8 mouse cellular contexts compared by ENCODE assay signal in the genomic region with DNA sequence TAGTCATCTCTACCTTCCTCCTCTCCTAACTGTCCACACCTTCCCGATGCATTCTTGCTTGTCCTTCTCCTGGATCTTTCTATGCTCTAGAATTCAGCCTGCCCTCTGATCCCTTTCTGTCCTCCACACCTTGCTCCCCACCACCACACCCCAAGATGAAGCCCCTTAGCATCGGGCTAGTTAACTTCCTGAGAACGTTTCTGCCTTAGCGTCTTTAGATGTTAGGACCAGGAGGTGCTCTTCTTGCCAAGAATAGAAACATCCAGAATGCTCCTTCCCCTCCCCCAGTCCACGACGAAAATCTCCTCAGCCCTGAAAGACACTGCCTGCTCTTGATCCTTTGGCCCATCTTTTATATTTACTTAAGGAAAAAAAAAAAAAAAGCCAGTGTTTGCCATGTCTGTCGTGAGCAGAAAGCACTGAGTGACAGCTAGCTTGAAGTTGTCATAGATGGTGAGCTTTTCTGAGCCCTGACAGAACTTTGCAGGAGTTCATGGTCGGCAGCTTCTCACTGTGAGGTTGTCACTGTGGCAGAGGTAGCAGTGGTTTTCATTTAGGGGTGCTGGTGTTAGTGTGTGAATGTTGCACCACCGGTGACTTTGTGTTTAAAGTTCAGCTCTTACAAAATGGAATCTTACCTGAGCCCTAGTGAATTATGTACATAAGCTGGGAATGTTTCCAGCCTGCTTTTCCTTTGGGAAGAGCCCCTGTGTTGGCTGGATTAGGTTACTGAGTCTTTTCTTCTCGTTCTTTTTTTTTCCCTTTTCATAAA. TPM values are rescaled to one million over a fixed set of nuclear protein-coding genes. Genes with fewer than 3 reads are reported as not detected.
DNase-seq lines count a peak whose midpoint lies in the region; ATAC-seq lines count a peak whose summit lies in the region.

No protein-coding gene starts in this region.

- peaks cover 45% of the 10 kb centered on the region for H3K4me1 ChIP-seq in erythroblast, embryonic 14.5 days (ENCODE audit: control insufficient read depth)
- H3K4me1 ChIP-seq in embryonic facial prominence, embryonic 13.5 days, result peaks cover 27% of the 10 kb centered on the region
- H3K4me1 ChIP-seq in intestine, embryonic 16.5 days (ENCODE audit: control insufficient read depth, insufficient read depth, low read length), result peaks cover 24% of the 10 kb centered on the region
- H3K4me1 ChIP-seq in neural tube, embryonic 12.5 days, result peaks cover 31% of the 10 kb centered on the region

- H3K27ac ChIP-seq in embryonic facial prominence, embryonic 13.5 days, result no peak overlapping the region; the same call in 1 of the 2 replicates
- H3K27ac ChIP-seq in intestine, embryonic 16.5 days (ENCODE audit: low read length), result 0 out of 2 replicates have a peak overlapping the region, but pooled peaks have one; percentile 2
- no peak overlapping the region for H3K27ac ChIP-seq in neural tube, embryonic 12.5 days

- no peak for ATAC-seq in erythroblast, adult 5-6 weeks (replicated peaks; ENCODE audit: low FRiP score, poor library complexity, severe bottlenecking)
- ATAC-seq in embryonic facial prominence, embryonic 13.5 days (ENCODE audit: insufficient number of reproducible peaks, insufficient read depth, low FRiP score, low TSS enrichment, low read depth), result no peak
- no peak for ATAC-seq in intestine, embryonic 16.5 days
- no peak for ATAC-seq in neural tube, embryonic 12.5 days (ENCODE audit: low FRiP score, low read depth)
- ATAC-seq in inflammation-experienced regulatory T-cells, adult 6 months, result no peak

- no peaks in the 10 kb centered on the region for H3K27me3 ChIP-seq in erythroblast, embryonic 14.5 days (ENCODE audit: control insufficient read depth)
- no peaks in the 10 kb centered on the region for H3K27me3 ChIP-seq in embryonic facial prominence, embryonic 13.5 days
- no peaks in the 10 kb centered on the region for H3K27me3 ChIP-seq in intestine, embryonic 16.5 days (replicated peaks; ENCODE audit: control insufficient read depth, insufficient read depth, low read length)
- H3K27me3 ChIP-seq in neural tube, embryonic 12.5 days (replicated peaks), result no peaks in the 10 kb centered on the region

- peak; percentile 12 to 14 for DNase-seq in B cell, adult 2 months
- no peak for DNase-seq in right cerebral cortex, postnatal 14 days

- H3K4me3 ChIP-seq in erythroblast, embryonic 14.5 days (replicated peaks), result peak overlapping the region; percentile 94
- peak overlapping the region; percentile 89 for H3K4me3 ChIP-seq in embryonic facial prominence, embryonic 13.5 days
- H3K4me3 ChIP-seq in intestine, embryonic 16.5 days (ENCODE audit: low read length), result peak overlapping the region; percentile 93
- peak overlapping the region; percentile 93 for H3K4me3 ChIP-seq in neural tube, embryonic 12.5 days

- WGBS in embryonic facial prominence, embryonic 13.5 days, result 11% methylated on average over 10 of the region's 10 CpGs
- 12% methylated on average over 10 of the region's 10 CpGs for WGBS in intestine, embryonic 16.5 days
- 29% methylated on average over 10 of the region's 10 CpGs for WGBS in neural tube, embryonic 12.5 days

- no peaks in the 10 kb centered on the region for H3K9me3 ChIP-seq in erythroblast, embryonic 14.5 days (ENCODE audit: control insufficient read depth, low read length)
- no peaks in the 10 kb centered on the region for H3K9me3 ChIP-seq in embryonic facial prominence, embryonic 13.5 days
- no peaks in the 10 kb centered on the region for H3K9me3 ChIP-seq in intestine, embryonic 16.5 days (ENCODE audit: control insufficient read depth, low read length)
- H3K9me3 ChIP-seq in neural tube, embryonic 12.5 days, result no peaks in the 10 kb centered on the region

- H3K4me2 ChIP-seq in embryonic facial prominence, embryonic 13.5 days, result peak overlapping the region; percentile 98
- peak overlapping the region; percentile 93 for H3K4me2 ChIP-seq in intestine, embryonic 16.5 days (ENCODE audit: low read depth, low read length)
- peak overlapping the region; percentile 97 for H3K4me2 ChIP-seq in neural tube, embryonic 12.5 days (replicated peaks)

- H3K36me3 ChIP-seq in erythroblast, embryonic 14.5 days (ENCODE audit: control insufficient read depth), result peaks cover 40% of the 10 kb centered on the region
- peaks cover 8% of the 10 kb centered on the region; the same call in 1 of the 2 replicates for H3K36me3 ChIP-seq in embryonic facial prominence, embryonic 13.5 days
- H3K36me3 ChIP-seq in intestine, embryonic 16.5 days (ENCODE audit: control insufficient read depth, insufficient read depth, low read length), result no peaks in the 10 kb centered on the region
- H3K36me3 ChIP-seq in neural tube, embryonic 12.5 days, result no peaks in the 10 kb centered on the region

- peak overlapping the region; percentile 90 for H3K9ac ChIP-seq in embryonic facial prominence, embryonic 13.5 days
- H3K9ac ChIP-seq in intestine, embryonic 16.5 days (ENCODE audit: low read depth, low read length), result peak overlapping the region; percentile 84
- peak overlapping the region; percentile 88 for H3K9ac ChIP-seq in neural tube, embryonic 12.5 days

RNA-seq across cellular contexts. Expression of gene Tent4b, which starts 1.9 kb away (rescaled TPM):
- 0.27 and 0.56 TPM in 2 replicates for polyA plus RNA-seq in erythroblast, embryonic 14.5 days (2012)
- total RNA-seq in erythroblast, adult 5-6 weeks (2015; ENCODE audit: low replicate concordance), result 10.0 and 12.3 TPM in 2 replicates
- total RNA-seq in erythroblast, adult 5-6 weeks (2017; ENCODE audit: low replicate concordance), result 6.6 and 15.5 TPM in 2 replicates
- polyA plus RNA-seq in embryonic facial prominence, embryonic 13.5 days (2015; fragmentation: Nextera tagmentation; extraction: Ambion mirVana), result 9.1 and 11.1 TPM in 2 replicates
- 3.4 and 4.2 TPM in 2 replicates for polyA plus RNA-seq in intestine, embryonic 16.5 days (2015; fragmentation: Nextera tagmentation; extraction: Ambion mirVana)
- polyA plus RNA-seq in neural tube, embryonic 12.5 days (2016; fragmentation: Nextera tagmentation; extraction: Ambion mirVana), result 12.2 and 13.2 TPM in 2 replicates
- polyA plus RNA-seq in inflammation-experienced regulatory T-cells, adult 6 months (2017; shearing (Covaris generic)), result 10 to 100 TPM in 2 of 3 experiments, 1 to 10 TPM in 1; 9.6 to 15.0 (median 10.2) TPM
